Mouse (Mus musculus) stomach, embryonic 16.5 days (tissue): ENCODE results near the gene Lgals8. TPM values are rescaled to one million over a fixed set of nuclear protein-coding genes. Genes with fewer than 3 reads are reported as not detected.

Experiments used
- ATAC-seq: fragments of 200-750 bp; cut with Nextera tagmentation; 2 replicates; pipeline ENCODE4 v1.8.0; 2017; ENCODE audit warnings: moderate number of reproducible peaks, moderate TSS enrichment; ENCODE audit not compliant: insufficient read depth, low FRiP score
- H3K27ac ChIP-seq: fragments of 300-500 bp; sonication (generic); 2 replicates; pipeline ENCODE4 v1.5.1; 2014; ENCODE audit warnings: low read length
- H3K27me3 ChIP-seq: fragments of 300-500 bp; sonication (generic); 2 replicates; pipeline ENCODE4 v1.6.1; 2014; ENCODE audit warnings: low read length, control low read depth, mixed read lengths; ENCODE audit not compliant: control insufficient read depth, insufficient read depth
- H3K36me3 ChIP-seq: fragments of 300-500 bp; sonication (generic); 2 replicates; pipeline ENCODE4 v1.6.1; 2014; ENCODE audit warnings: low read length; ENCODE audit not compliant: control insufficient read depth, insufficient read depth
- H3K4me1 ChIP-seq: fragments of 300-500 bp; sonication (generic); 2 replicates; pipeline ENCODE4 v1.6.1; 2014; ENCODE audit warnings: low read length, control low read depth, mixed read lengths; ENCODE audit not compliant: control insufficient read depth, insufficient read depth
- H3K4me2 ChIP-seq: fragments of 300-500 bp; sonication (generic); 2 replicates; pipeline ENCODE4 v1.6.1; 2014; ENCODE audit warnings: low read depth, low read length, mixed read lengths
- H3K4me3 ChIP-seq: fragments of 300-500 bp; sonication (generic); replicated peaks from 2 replicates; pipeline ENCODE4 v1.5.1; 2014; ENCODE audit warnings: mild to moderate bottlenecking, low read length
- H3K9ac ChIP-seq: fragments of 300-500 bp; sonication (generic); 2 replicates; pipeline ENCODE4 v1.6.1; 2014; ENCODE audit warnings: low read length
- H3K9me3 ChIP-seq: fragments of 300-500 bp; sonication (generic); replicated peaks from 2 replicates; pipeline ENCODE4 v1.6.1; 2016; ENCODE audit warnings: low read length, control low read depth; ENCODE audit not compliant: control insufficient read depth
- WGBS: fragments of 180-500 bp; shearing (Covaris S2); extraction: QIAGEN DNeasy Blood & Tissue Kit; methylation state at CpG from one replicate; pipeline ENCODE4 v1.1.7; 2014; 5-methylcytosine and 5-hydroxymethylcytosine counted together
- polyA plus RNA-seq: library from polyadenylated mRNA; unstranded; fragments of >200 nt; fragmentation: Nextera tagmentation; extraction: Ambion mirVana; gene quantifications from 2 replicates; pipeline ENCODE4 v1.2.1, GENCODE M21; 2015

Lgals8 gene
- polyA plus RNA-seq = 35.8 and 36.3 TPM in 2 replicates

GRCm38 (mm10) chr13:12464844-12465243 is at the start of gene Lgals8:
Gene Lgals8, minus strand, starts transcription at chr13:12464944.
- H3K4me2 ChIP-seq = no peak within 1 kb of the TSS
- WGBS = 72% methylated on average over 1 of the region's 1 CpGs
- no peak for ATAC-seq
- peaks cover 3% of the 10 kb centered on the region; the same call in 1 of the 2 replicates for H3K4me1 ChIP-seq
- H3K27ac ChIP-seq = no peak within 1 kb of the TSS
- no peak within 1 kb of the TSS for H3K4me3 ChIP-seq
- no peak within 1 kb of the TSS for H3K9ac ChIP-seq
- H3K36me3 ChIP-seq = no peaks in the 10 kb centered on the region
- H3K27me3 ChIP-seq = no peaks in the 10 kb centered on the region
- no peaks in the 10 kb centered on the region for H3K9me3 ChIP-seq

GRCm38 (mm10) chr13:12511189-12511965 is 46.6 kb upstream of the Lgals8 start:
- Histone ChIP-seq H3K9me3 (no peaks in the 10 kb centered on the region), H3K4me1 (peaks cover 3% of the 10 kb centered on the region; the same call in 1 of the 2 replicates), H3K4me3 (no peak overlapping the region), H3K4me2 (no peak overlapping the region), H3K36me3 (no peaks in the 10 kb centered on the region), H3K9ac (no peak overlapping the region), H3K27me3 (no peaks in the 10 kb centered on the region), H3K27ac (peak overlapping the region; percentile 42)
- 47% methylated on average over 9 of the region's 9 CpGs for whole genome bisulfite sequencing
- ATAC-seq = peak; percentile 88

GRCm38 (mm10) chr13:12510032-12510431 is 45.3 kb upstream of the Lgals8 start:
- Histone ChIP-seq H3K9me3 (no peaks in the 10 kb centered on the region), H3K36me3 (no peaks in the 10 kb centered on the region), H3K4me1 (peaks cover 3% of the 10 kb centered on the region; the same call in 1 of the 2 replicates), H3K9ac (no peak overlapping the region), H3K27ac (peak overlapping the region; percentile 18; the same call in 1 of the 2 replicates), H3K4me2 (no peak overlapping the region), H3K4me3 (no peak overlapping the region), H3K27me3 (no peaks in the 10 kb centered on the region)
- 66% methylated on average over 6 of the region's 6 CpGs for WGBS
- peak; percentile 57; the same call in 1 of the 2 replicates for ATAC-seq

DNA sequence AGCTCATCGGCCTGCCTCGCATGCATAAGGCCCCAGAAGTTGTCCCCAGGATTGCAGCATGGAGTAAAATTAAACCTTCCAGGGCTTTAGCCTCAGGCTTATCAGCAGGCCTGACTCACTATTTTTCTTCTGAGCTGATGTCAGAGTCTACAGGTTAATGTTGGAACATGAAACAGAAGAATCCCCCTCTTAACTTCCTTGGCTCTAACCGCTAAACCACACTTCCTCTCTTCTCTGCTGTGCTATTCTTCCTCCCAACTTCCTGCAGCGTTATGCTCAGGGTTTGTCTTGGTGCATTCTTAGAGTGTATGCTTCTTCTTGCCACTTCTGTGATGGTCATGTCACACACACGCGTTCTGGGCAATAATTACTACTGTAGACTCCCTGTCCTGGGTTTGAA is 42.7 kb upstream of the Lgals8 start:
- Histone ChIP-seq H3K4me3 (no peak overlapping the region), H3K4me2 (no peak overlapping the region), H3K4me1 (peaks cover 8% of the 10 kb centered on the region; the same call in 1 of the 2 replicates), H3K9ac (no peak overlapping the region), H3K9me3 (no peaks in the 10 kb centered on the region), H3K27me3 (no peaks in the 10 kb centered on the region), H3K36me3 (no peaks in the 10 kb centered on the region), H3K27ac (no peak overlapping the region)
- no peak for ATAC-seq
- 84% methylated on average over 6 of the region's 6 CpGs for WGBS

GRCm38 (mm10) chr13:12505359-12505758 is 40.6 kb upstream of the Lgals8 start:
- Histone ChIP-seq H3K4me3 (no peak overlapping the region), H3K9ac (no peak overlapping the region), H3K36me3 (no peaks in the 10 kb centered on the region), H3K27ac (no peak overlapping the region), H3K4me1 (peaks cover 6% of the 10 kb centered on the region; the same call in 1 of the 2 replicates), H3K27me3 (no peaks in the 10 kb centered on the region), H3K4me2 (no peak overlapping the region), H3K9me3 (no peaks in the 10 kb centered on the region)
- 70% methylated on average over 3 of the region's 3 CpGs for WGBS
- peak; percentile 55; the same call in 1 of the 2 replicates for ATAC-seq

- Histone ChIP-seq H3K4me2 (no peak overlapping the region), H3K9me3 (no peaks in the 10 kb centered on the region), H3K4me1 (peaks cover 6% of the 10 kb centered on the region; the same call in 1 of the 2 replicates), H3K27ac (peak overlapping the region; percentile 14; the same call in 1 of the 2 replicates), H3K9ac (no peak overlapping the region), H3K36me3 (no peaks in the 10 kb centered on the region), H3K27me3 (no peaks in the 10 kb centered on the region), H3K4me3 (no peak overlapping the region)
- 45% methylated on average over 11 of the region's 11 CpGs for WGBS
- ATAC-seq = peak; percentile 56; the same call in 1 of the 2 replicates
Observed at GRCm38 (mm10) chr13:12503238-12503751, 38.6 kb upstream of the Lgals8 start.

- H3K4me2 ChIP-seq = no peak overlapping the region
- H3K27ac ChIP-seq = peak overlapping the region; percentile 14; the same call in 1 of the 2 replicates
- H3K4me3 ChIP-seq = no peak overlapping the region
- H3K9ac ChIP-seq = no peak overlapping the region
- no peak for ATAC-seq
- WGBS = 25% methylated on average over 4 of the region's 4 CpGs
- H3K9me3 ChIP-seq = no peaks in the 10 kb centered on the region
- H3K36me3 ChIP-seq = no peaks in the 10 kb centered on the region
- H3K27me3 ChIP-seq = no peaks in the 10 kb centered on the region
- H3K4me1 ChIP-seq = peaks cover 6% of the 10 kb centered on the region; the same call in 1 of the 2 replicates
Observed at GRCm38 (mm10) chr13:12502665-12503237, 38.0 kb upstream of the Lgals8 start.

- H3K27ac ChIP-seq = no peak overlapping the region
- H3K9me3 ChIP-seq = no peaks in the 10 kb centered on the region
- H3K4me1 ChIP-seq = peaks cover 6% of the 10 kb centered on the region; the same call in 1 of the 2 replicates
- no peak overlapping the region for H3K4me2 ChIP-seq
- 82% methylated on average over 7 of the region's 7 CpGs for WGBS
- no peak overlapping the region for H3K4me3 ChIP-seq
- no peaks in the 10 kb centered on the region for H3K27me3 ChIP-seq
- ATAC-seq = no peak
- H3K36me3 ChIP-seq = no peaks in the 10 kb centered on the region
- no peak overlapping the region for H3K9ac ChIP-seq
Observed at GRCm38 (mm10) chr13:12499107-12499506, 34.4 kb upstream of the Lgals8 start.

- peaks cover 2% of the 10 kb centered on the region; the same call in 1 of the 2 replicates for H3K4me1 ChIP-seq
- no peak for ATAC-seq
- no peaks in the 10 kb centered on the region for H3K27me3 ChIP-seq
- no peak overlapping the region for H3K9ac ChIP-seq
- H3K36me3 ChIP-seq = no peaks in the 10 kb centered on the region
- 60% methylated on average over 8 of the region's 8 CpGs for WGBS
- no peak overlapping the region for H3K27ac ChIP-seq
- H3K4me3 ChIP-seq = no peak overlapping the region
- H3K9me3 ChIP-seq = no peaks in the 10 kb centered on the region
- no peak overlapping the region for H3K4me2 ChIP-seq
Observed at GRCm38 (mm10) chr13:12497809-12498208, 33.1 kb upstream of the Lgals8 start.
